Comparison of ENCODE assay signal across 17 mouse cellular contexts in genomic region chr8:91685408-91685807, GRCm38 (mm10).
DNase-seq lines count a peak whose midpoint lies in the region; ATAC-seq and TF ChIP-seq lines count a peak whose summit lies in the region.
"Had no signal": no experiment of that assay in that cellular context is flagged by ENCODE, and none has a peak within 500 bp of the region (broad histone marks: within the 10 kb centered on the region; RNA-seq: fewer than 3 reads in every experiment).

No protein-coding gene starts in this region.

- no peak for ATAC-seq in midbrain, postnatal 0 days (ENCODE audit: low FRiP score)
- no peak for ATAC-seq in midbrain, embryonic 16.5 days
- ATAC-seq: CD4-positive, CD25-positive, alpha-beta regulatory T cell, adult 4 months had no signal

- H3K9me3 ChIP-seq in midbrain, postnatal 0 days (ENCODE audit: low read length), result no peaks in the 10 kb centered on the region
- H3K9me3 ChIP-seq in midbrain, embryonic 16.5 days (replicated peaks; ENCODE audit: control insufficient read depth, low read length, poor library complexity, severe bottlenecking), result no peaks in the 10 kb centered on the region
- H3K9me3 ChIP-seq: embryonic facial prominence, embryonic 13.5 days; limb, embryonic 12.5 days; liver, embryonic 15.5 days; neural tube, embryonic 15.5 days had no signal

- WGBS in heart, adult 2 months, result 22% methylated on average over 3 of the region's 3 CpGs
- WGBS in midbrain, postnatal 0 days, result 16% methylated on average over 3 of the region's 3 CpGs
- WGBS in midbrain, embryonic 16.5 days, result 19% methylated on average over 3 of the region's 3 CpGs

- no peak for DNase-seq in heart, adult 2 months
- DNase-seq in heart, adult 8-10 months (ENCODE audit: low spot score), result no peak
- peak; percentile 17 for DNase-seq in kidney, postnatal 14 days
- no peak for DNase-seq in kidney, adult 11 months
- peak; percentile 40 for DNase-seq in midbrain, postnatal 0 days (ENCODE audit: low spot score)
- DNase-seq in thymus, adult 18-20 months, result no peak
- DNase-seq: cerebellum, adult 11 months; kidney, adult 2 months; retina, postnatal 1 day had no signal

- no peak for TF ChIP-seq EP300 in heart, adult 2 months (IDR thresholded peaks at IDR 0.05; ENCODE audit: insufficient read depth, low read depth, low read length)

- intact Hi-C loops in heart, adult 2 months (cut with DNase I), result loop anchor here (2.0 kb wide), 1 partner anchor 111 kb away; no protein-coding TSS in a partner anchor

- no peaks in the 10 kb centered on the region for H3K79me2 ChIP-seq in heart, adult 2 months (replicated peaks; ENCODE audit: control insufficient read depth, insufficient read depth, low read length)

- no peak overlapping the region for H3K27ac ChIP-seq in heart, adult 2 months
- H3K27ac ChIP-seq in midbrain, postnatal 0 days (ENCODE audit: low read depth, low read length), result no peak overlapping the region
- H3K27ac ChIP-seq in midbrain, embryonic 16.5 days (ENCODE audit: low read length), result no peak overlapping the region
- H3K27ac ChIP-seq: embryonic facial prominence, embryonic 13.5 days; hindbrain, embryonic 14.5 days; limb, embryonic 12.5 days; liver, embryonic 15.5 days; neural tube, embryonic 15.5 days had no signal

- no peaks in the 10 kb centered on the region for H3K27me3 ChIP-seq in heart, adult 2 months (ENCODE audit: control insufficient read depth, insufficient read depth, low read length)
- peaks cover 4% of the 10 kb centered on the region; the same call in 1 of the 2 replicates for H3K27me3 ChIP-seq in midbrain, postnatal 0 days (ENCODE audit: insufficient read depth, low read length)
- no peaks in the 10 kb centered on the region; the same call in 1 of the 2 replicates for H3K27me3 ChIP-seq in midbrain, embryonic 16.5 days (ENCODE audit: control insufficient read depth, insufficient read depth, low read depth, low read length)
- H3K27me3 ChIP-seq: liver, embryonic 15.5 days had no signal

- no peak overlapping the region for H3K4me3 ChIP-seq in heart, adult 2 months
- no peak overlapping the region for H3K4me3 ChIP-seq in midbrain, postnatal 0 days (ENCODE audit: low read depth, low read length)
- H3K4me3 ChIP-seq in midbrain, embryonic 16.5 days (ENCODE audit: low read depth, low read length), result no peak overlapping the region
- H3K4me3 ChIP-seq: embryonic facial prominence, embryonic 13.5 days; limb, embryonic 12.5 days; liver, embryonic 15.5 days; megakaryocyte, embryonic 14.5 days; neural tube, embryonic 15.5 days had no signal

- H3K4me2 ChIP-seq in midbrain, postnatal 0 days (ENCODE audit: low read depth, low read length, poor library complexity, severe bottlenecking), result no peak overlapping the region
- H3K4me2 ChIP-seq in midbrain, embryonic 16.5 days (ENCODE audit: low read length), result no peak overlapping the region
- H3K4me2 ChIP-seq: embryonic facial prominence, embryonic 13.5 days; hindbrain, embryonic 14.5 days; limb, embryonic 12.5 days; liver, embryonic 15.5 days; neural tube, embryonic 15.5 days had no signal

- TF ChIP-seq CTCF in heart, adult 2 months (IDR thresholded peaks at IDR 0.05), result peak; percentile 62
- TF ChIP-seq CTCF in midbrain, postnatal 0 days (IDR thresholded peaks at IDR 0.05), result peak; percentile 36; the same call in 1 of the 2 replicates

- H3K9ac ChIP-seq in heart, adult 2 months (ENCODE audit: low read depth, low read length), result no peak overlapping the region
- H3K9ac ChIP-seq in midbrain, postnatal 0 days (replicated peaks; ENCODE audit: low read length, poor library complexity, severe bottlenecking), result no peak overlapping the region
- H3K9ac ChIP-seq in midbrain, embryonic 16.5 days (ENCODE audit: low read depth, low read length), result no peak overlapping the region
- H3K9ac ChIP-seq: embryonic facial prominence, embryonic 13.5 days; hindbrain, embryonic 14.5 days; limb, embryonic 12.5 days; liver, embryonic 15.5 days; neural tube, embryonic 15.5 days had no signal

- no peaks in the 10 kb centered on the region for H3K4me1 ChIP-seq in heart, adult 2 months (ENCODE audit: control insufficient read depth, insufficient read depth, low read length)
- H3K4me1 ChIP-seq in midbrain, postnatal 0 days (ENCODE audit: insufficient read depth, low read length), result no peaks in the 10 kb centered on the region
- no peaks in the 10 kb centered on the region for H3K4me1 ChIP-seq in midbrain, embryonic 16.5 days (ENCODE audit: control insufficient read depth, insufficient read depth, low read length)
- H3K4me1 ChIP-seq: liver, embryonic 15.5 days; megakaryocyte, embryonic 14.5 days; neural tube, embryonic 15.5 days had no signal

- H3K36me3 ChIP-seq in heart, adult 2 months (ENCODE audit: control insufficient read depth, insufficient read depth, low read length), result no peaks in the 10 kb centered on the region
- no peaks in the 10 kb centered on the region for H3K36me3 ChIP-seq in midbrain, postnatal 0 days (ENCODE audit: insufficient read depth, low read length)
- no peaks in the 10 kb centered on the region for H3K36me3 ChIP-seq in midbrain, embryonic 16.5 days (ENCODE audit: control insufficient read depth, insufficient read depth, low read length)
- H3K36me3 ChIP-seq: embryonic facial prominence, embryonic 13.5 days; limb, embryonic 12.5 days; liver, embryonic 15.5 days; neural tube, embryonic 15.5 days had no signal

- TF ChIP-seq POLR2A in heart, adult 2 months (IDR thresholded peaks at IDR 0.05; ENCODE audit: insufficient read depth, low read depth, low read length), result no peak

Comparison
In these comparisons a context has a peak if more than half of its experiments do, and no peak if none do; other contexts are left out.
1. DNase-seq: peak in kidney, postnatal 14 days (single experiment) and midbrain, postnatal 0 days (single experiment); none in heart, adult 2 months (0 of 2), heart, adult 8-10 months (single experiment), kidney, adult 11 months (single experiment) and thymus, adult 18-20 months (0 of 2).